Mouse (Mus musculus) midbrain, embryonic 16.5 days (tissue): Measurements from ENCODE around the gene Phf23. TPM values are rescaled to one million over a fixed set of nuclear protein-coding genes. Genes with fewer than 3 reads are reported as not detected.
"Not testable (repeated sequence)": the region's sequence is repeated elsewhere in the genome, so short reads cannot be mapped to it uniquely, and the experiment has no call there.

Experiments used
- ATAC-seq: fragments of 200-750 bp; cut with Nextera tagmentation; 2 replicates; pipeline ENCODE4 v1.8.0; 2017; ENCODE audit warnings: moderate TSS enrichment
- H3K27ac ChIP-seq: fragments of 300-500 bp; sonication (generic); 2 replicates; pipeline ENCODE4 v1.5.1; 2014; ENCODE audit warnings: mild to moderate bottlenecking, low read length, mixed read lengths
- H3K27me3 ChIP-seq: fragments of 300-500 bp; sonication (generic); 2 replicates; pipeline ENCODE4 v1.6.1; 2014; ENCODE audit warnings: low read depth, low read length, mixed read lengths; ENCODE audit not compliant: control insufficient read depth, insufficient read depth
- H3K36me3 ChIP-seq: fragments of 300-500 bp; sonication (generic); 2 replicates; pipeline ENCODE4 v1.6.1; 2014; ENCODE audit warnings: mild to moderate bottlenecking, low read length, moderate library complexity, mixed read lengths; ENCODE audit not compliant: control insufficient read depth, insufficient read depth
- H3K4me1 ChIP-seq: fragments of 300-500 bp; sonication (generic); 2 replicates; pipeline ENCODE4 v1.6.1; 2014; ENCODE audit warnings: mild to moderate bottlenecking, low read length, mixed read lengths; ENCODE audit not compliant: control insufficient read depth, insufficient read depth
- H3K4me2 ChIP-seq: fragments of 300-500 bp; sonication (generic); 2 replicates; pipeline ENCODE4 v1.6.1; 2014; ENCODE audit warnings: mild to moderate bottlenecking, low read length, mixed read lengths
- H3K4me3 ChIP-seq: fragments of 300-500 bp; sonication (generic); 2 replicates; pipeline ENCODE4 v1.5.1; 2014; ENCODE audit warnings: low read depth, mild to moderate bottlenecking, low read length, moderate library complexity, mixed read lengths
- H3K9ac ChIP-seq: fragments of 300-500 bp; sonication (generic); 2 replicates; pipeline ENCODE4 v1.6.1; 2014; ENCODE audit warnings: low read depth, low read length, mixed read lengths
- H3K9me3 ChIP-seq: fragments of 300-500 bp; sonication (generic); replicated peaks from 2 replicates; pipeline ENCODE4 v1.6.1; 2014; ENCODE audit warnings: mild to moderate bottlenecking, low read length, mixed read lengths; ENCODE audit not compliant: control insufficient read depth, poor library complexity, severe bottlenecking
- WGBS: fragments of 180-500 bp; shearing (Covaris S2); extraction: QIAGEN DNeasy Blood & Tissue Kit; methylation state at CpG from one replicate; pipeline ENCODE4 v1.1.7; 2014; 5-methylcytosine and 5-hydroxymethylcytosine counted together
- polyA plus RNA-seq: library from polyadenylated mRNA; unstranded; fragments of >200 nt; fragmentation: Nextera tagmentation; extraction: Ambion mirVana; gene quantifications from 2 replicates; pipeline ENCODE4 v1.2.1, GENCODE M21; 2015

Gene Phf23
- polyA plus RNA-seq, 1 experiment from 2014 or later = 51.2 TPM

DNA sequence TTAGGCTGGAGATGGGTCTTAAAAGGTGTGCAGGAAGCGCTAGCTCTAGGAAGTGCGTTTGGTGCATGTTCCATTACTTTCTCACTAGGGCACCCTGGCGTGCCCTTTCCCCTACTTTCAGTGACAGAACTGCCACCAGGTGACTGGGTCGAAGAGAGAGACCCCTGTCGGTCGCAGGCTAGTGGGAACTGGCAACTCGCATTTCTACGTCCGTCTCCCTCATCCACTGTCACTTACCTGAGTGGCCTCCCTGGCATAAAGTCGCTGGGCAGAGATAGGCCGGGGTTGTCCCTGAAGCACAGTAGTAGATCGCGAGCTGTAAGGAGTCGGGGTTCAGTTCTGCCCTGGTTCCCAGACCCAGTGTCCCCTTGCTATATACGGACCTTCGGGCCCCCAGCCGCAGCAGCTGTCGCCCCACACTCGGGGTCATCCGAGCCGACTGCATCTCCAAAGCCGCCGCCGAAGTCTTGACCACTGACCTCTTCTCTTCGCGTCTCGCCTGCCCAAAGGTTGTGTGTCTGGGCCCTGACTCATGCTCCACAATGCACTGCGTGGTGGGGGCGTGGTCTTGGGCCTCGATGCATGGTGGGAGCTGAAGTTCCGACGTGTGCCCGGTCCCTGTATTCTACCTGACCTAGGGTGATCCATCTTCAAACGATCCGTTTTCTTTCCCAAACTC is 19.4 kb downstream of the Phf23 start, which contains the start of gene Acadvl:
Acadvl (minus strand) TSS at position 532 of the 679 bp plus-strand sequence.
- peaks cover 31% of the 10 kb centered on the region for H3K4me1 ChIP-seq
- H3K27me3 ChIP-seq = no peaks in the 10 kb centered on the region

DNA sequence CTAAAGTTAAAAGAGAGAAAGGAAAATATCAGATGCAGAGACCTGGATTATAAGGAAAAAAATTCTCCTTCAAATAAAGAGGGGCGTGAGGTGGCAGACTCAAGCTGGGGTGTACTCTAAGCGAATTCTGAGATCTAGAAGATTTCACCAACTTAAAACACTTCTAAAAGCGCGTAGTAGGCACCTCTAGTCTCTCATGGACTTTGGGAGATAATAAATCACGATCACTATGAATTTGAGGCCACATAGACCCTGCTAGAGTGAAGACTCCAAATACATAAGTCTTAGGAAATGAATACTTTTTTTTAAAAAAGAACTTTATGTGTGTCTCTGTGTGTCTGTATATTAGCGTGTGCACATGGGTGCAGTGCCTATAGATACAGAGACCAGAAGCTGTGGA is 20.1 kb downstream of the Phf23 start:
- no peak overlapping the region for H3K27ac ChIP-seq
- peak overlapping the region; percentile 78 for H3K4me2 ChIP-seq
- WGBS = 70% methylated on average over 6 of the region's 6 CpGs
- peaks cover 37% of the 10 kb centered on the region for H3K4me1 ChIP-seq
- H3K9me3 ChIP-seq = no peaks in the 10 kb centered on the region
- no peak overlapping the region for H3K9ac ChIP-seq
- H3K4me3 ChIP-seq = no peak overlapping the region; the same call in 1 of the 2 replicates
- no peaks in the 10 kb centered on the region for H3K27me3 ChIP-seq
- peaks cover 16% of the 10 kb centered on the region for H3K36me3 ChIP-seq
- ATAC-seq = no peak

More for the DNA sequence above, 19.4 kb downstream of the Phf23 start, which contains the start of gene Acadvl:
- peak within 1 kb of the TSS; percentile 81 for H3K27ac ChIP-seq
- peaks cover 22% of the 10 kb centered on the region for H3K36me3 ChIP-seq
- peak within 1 kb of the TSS; percentile 54 for H3K4me3 ChIP-seq
- peak within 1 kb of the TSS; percentile 78 for H3K4me2 ChIP-seq
- under 1% methylated on average over 35 of the region's 35 CpGs for WGBS
- peak; percentile 83 for ATAC-seq
- peak within 1 kb of the TSS; percentile 79 for H3K9ac ChIP-seq
- H3K9me3 ChIP-seq = no peaks in the 10 kb centered on the region

DNA sequence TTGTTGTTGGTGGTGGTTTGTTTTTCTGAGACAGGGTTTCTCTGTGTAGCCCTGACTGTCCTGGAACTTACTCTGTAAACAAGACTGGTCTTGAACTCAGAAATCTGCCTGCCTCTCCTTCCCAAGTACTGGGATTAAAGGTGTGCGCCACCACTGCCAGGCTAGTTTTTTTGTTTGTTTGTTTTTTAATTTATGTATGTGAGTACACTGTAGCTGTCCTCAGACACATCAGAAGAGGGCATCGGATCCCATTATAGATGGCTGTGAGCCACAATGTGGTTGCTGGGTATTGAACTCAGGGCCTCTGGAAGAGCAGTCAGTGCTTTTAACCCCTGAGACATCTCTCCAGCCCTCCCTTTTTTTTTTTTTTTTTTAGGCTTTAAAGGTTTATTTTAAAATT is 20.6 kb downstream of the Phf23 start:
- H3K9ac ChIP-seq, H3K9me3 ChIP-seq, H3K4me3 ChIP-seq, H3K4me2 ChIP-seq, ATAC-seq, H3K27me3 ChIP-seq, H3K27ac ChIP-seq: not testable (repeated sequence)
- peaks cover 12% of the 10 kb centered on the region for H3K36me3 ChIP-seq
- 76% methylated on average over 2 of the region's 2 CpGs for WGBS
- peaks cover 37% of the 10 kb centered on the region for H3K4me1 ChIP-seq

DNA sequence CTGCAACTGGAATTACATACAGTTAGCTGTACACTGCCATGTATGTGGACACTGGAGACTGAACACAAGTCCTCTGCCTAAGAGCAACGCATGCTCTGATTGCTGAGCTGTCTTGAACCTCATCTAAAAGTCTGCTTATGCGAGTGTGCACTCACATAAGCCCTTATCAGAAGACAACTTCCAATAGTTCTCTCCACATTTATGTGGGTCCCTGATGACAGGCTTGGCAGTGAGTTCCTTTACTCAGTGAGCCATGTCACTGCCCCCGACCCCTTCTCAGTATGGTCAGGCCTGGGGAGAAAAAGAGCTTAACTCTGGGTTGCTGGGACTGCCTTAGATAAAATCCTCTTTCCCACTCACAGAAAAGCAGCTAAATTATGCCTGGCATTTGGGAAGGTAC is 21.1 kb downstream of the Phf23 start, which contains the start of gene Dlg4:
Dlg4 (plus strand) TSS at position 274 of the 400 bp plus-strand sequence.
- H3K9me3 ChIP-seq = no peaks in the 10 kb centered on the region
- peak within 1 kb of the TSS; percentile 94 for H3K27ac ChIP-seq
- ATAC-seq = no peak
- H3K4me2 ChIP-seq = peak within 1 kb of the TSS; percentile 54
- peak within 1 kb of the TSS; percentile 66 for H3K4me3 ChIP-seq
- H3K27me3 ChIP-seq = no peaks in the 10 kb centered on the region
- WGBS = 50% methylated on average over 3 of the region's 3 CpGs
- H3K9ac ChIP-seq = peak within 1 kb of the TSS; percentile 82
- H3K36me3 ChIP-seq = peaks cover 8% of the 10 kb centered on the region
- peaks cover 37% of the 10 kb centered on the region for H3K4me1 ChIP-seq

DNA sequence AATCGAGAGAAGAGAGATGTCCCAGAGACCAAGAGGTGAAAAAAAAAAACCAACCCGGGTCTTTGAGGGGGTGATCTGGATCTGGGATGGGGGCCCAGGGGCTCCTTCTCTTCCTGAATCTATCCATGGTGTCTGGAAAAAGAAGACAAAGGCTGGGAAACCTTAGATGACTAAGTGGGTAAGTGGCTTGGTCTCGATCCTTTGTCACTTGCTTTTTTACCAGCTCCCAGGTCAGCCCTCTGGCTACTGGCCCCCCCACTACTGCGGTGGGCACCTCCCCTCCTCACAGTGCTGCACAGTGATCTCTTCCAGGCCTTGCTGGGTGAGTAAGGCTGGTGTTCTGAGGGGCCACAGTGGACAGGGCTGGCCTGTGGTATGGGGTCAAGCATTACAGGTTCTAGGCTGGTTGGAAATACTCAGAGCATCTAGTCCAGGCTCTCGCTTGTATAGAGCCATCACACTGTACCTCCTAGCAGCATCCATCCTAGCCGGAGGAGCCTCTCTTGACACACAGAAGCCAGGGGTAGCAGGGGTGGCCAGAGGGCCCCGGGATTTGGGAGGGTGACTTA is 21.7 kb downstream of the Phf23 start:
- WGBS = 22% methylated on average over 7 of the region's 7 CpGs
- Histone ChIP-seq H3K4me2 (peak overlapping the region; percentile 54), H3K36me3 (peaks cover 1% of the 10 kb centered on the region), H3K9ac (peak overlapping the region; percentile 82), H3K27ac (peak overlapping the region; percentile 94), H3K4me3 (peak overlapping the region; percentile 66), H3K9me3 (no peaks in the 10 kb centered on the region), H3K27me3 (no peaks in the 10 kb centered on the region), H3K4me1 (peaks cover 40% of the 10 kb centered on the region)
- ATAC-seq = no peak

DNA sequence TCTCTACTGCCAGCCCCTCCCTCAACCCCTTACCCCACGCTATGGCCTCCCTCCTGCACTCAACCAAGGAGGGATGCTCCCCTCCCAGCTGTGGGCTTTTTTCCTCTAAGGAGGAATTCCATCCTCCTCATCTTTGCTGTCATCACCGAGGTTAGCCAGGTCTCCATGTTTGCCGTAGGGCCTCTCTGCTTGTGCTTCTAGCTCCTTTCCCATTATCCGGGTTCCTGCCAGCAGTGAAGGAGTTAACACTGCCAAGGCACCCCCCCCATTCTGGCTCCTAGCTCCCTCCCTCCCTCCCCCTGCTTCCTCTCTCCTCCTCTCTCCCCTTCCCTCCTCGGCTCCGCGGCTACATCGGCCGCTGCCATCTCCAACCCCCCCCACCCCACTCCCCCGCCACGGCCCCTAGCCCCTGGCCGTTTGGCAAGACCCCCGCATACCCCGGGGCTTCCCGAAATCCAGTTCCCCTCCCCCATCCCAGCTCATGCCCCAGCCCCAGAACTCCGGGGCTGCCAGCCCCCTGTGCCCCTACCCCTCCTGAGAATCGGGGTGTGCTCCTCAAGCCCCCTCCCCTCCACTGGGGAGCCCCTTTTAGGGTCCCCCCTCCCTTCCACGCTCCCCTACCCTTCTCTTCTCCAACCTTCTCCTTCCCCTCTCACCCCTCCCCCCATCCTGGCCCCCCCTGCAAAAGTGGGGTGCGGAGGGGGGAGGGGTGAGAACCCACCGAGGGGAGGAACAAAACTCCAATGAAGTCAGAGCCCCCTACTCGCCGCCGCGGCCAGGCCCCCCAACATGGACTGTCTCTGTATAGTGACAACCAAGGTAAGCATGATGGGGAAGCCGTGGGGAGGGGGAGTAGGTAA is 22.8 kb downstream of the Phf23 start:
- H3K9ac ChIP-seq = peak overlapping the region; percentile 82
- H3K27ac ChIP-seq = peak overlapping the region; percentile 94
- WGBS = 0% methylated on average over 22 of the region's 25 CpGs
- no peaks in the 10 kb centered on the region for H3K9me3 ChIP-seq
- H3K4me3 ChIP-seq = peak overlapping the region; percentile 66
- H3K4me1 ChIP-seq = peaks cover 51% of the 10 kb centered on the region
- no peak for ATAC-seq
- no peaks in the 10 kb centered on the region; the same call in 1 of the 2 replicates for H3K36me3 ChIP-seq
- no peaks in the 10 kb centered on the region for H3K27me3 ChIP-seq
- H3K4me2 ChIP-seq = peak overlapping the region; percentile 54

DNA sequence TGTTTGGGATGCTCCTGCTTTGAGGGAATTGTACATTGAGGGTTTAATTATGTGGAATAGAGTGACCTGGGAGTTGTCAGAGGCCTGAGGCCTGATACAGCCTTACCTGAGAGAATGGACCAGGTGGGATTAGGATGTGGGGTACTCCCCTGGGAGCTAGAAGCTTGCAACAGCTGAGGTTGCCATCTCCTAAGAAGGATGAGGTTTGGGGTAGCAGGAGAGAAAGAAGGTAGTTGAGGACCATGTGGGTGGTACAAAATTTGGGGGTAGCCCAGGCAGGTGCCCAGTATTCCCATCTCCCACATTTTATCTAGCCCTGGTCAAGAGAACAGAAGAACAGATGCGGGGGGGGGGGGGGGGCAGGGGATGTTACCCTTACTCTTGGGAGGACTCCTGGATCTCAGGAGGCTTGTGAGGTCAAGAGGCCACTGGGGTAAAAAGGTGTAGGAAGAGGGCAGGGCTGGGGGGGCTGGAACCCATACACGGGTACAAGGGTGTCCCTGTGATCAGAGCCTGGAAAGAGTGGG is 24.0 kb downstream of the Phf23 start:
- 32% methylated on average over 2 of the region's 2 CpGs for WGBS
- H3K27me3 ChIP-seq = no peaks in the 10 kb centered on the region
- peak overlapping the region; percentile 82 for H3K9ac ChIP-seq
- peaks cover 58% of the 10 kb centered on the region for H3K4me1 ChIP-seq
- no peaks in the 10 kb centered on the region for H3K36me3 ChIP-seq
- ATAC-seq = no peak
- peak overlapping the region; percentile 94 for H3K27ac ChIP-seq
- peak overlapping the region; percentile 66 for H3K4me3 ChIP-seq
- H3K4me2 ChIP-seq = peak overlapping the region; percentile 54
- H3K9me3 ChIP-seq = no peaks in the 10 kb centered on the region

DNA sequence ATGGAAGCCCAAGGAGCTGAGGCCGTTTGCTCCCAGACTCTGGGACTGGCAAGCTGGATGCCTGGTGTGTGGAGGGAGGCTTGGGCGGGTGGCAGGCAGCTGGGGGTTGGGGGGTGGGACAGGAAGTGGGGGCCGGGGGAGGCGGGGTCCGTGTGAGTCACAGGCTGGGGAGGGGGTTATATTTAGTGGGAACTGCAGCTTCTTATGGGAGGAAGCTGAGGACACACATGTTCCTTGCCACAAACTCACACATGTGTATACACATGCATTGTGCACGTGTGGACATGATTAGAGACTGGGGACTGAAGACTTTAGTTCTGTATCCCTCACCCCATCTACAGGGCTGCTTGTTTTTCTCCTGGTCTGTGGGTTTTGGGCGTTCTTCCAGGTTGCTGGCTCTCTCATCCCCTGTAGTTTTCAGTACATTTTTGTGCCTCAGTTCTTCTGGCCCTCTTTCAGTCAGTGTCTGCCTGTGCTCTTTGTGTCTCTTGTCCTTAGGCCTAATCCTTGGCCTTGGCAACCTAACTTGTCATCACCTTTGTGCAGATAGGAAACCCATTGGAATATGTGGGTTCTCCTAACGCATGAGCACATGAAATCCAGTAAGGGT is 24.6 kb downstream of the Phf23 start:
- H3K4me1 ChIP-seq = peaks cover 60% of the 10 kb centered on the region
- H3K9ac ChIP-seq = peak overlapping the region; percentile 82
- peak overlapping the region; percentile 66 for H3K4me3 ChIP-seq
- H3K4me2 ChIP-seq = peak overlapping the region; percentile 54
- peak overlapping the region; percentile 94 for H3K27ac ChIP-seq
- no peaks in the 10 kb centered on the region for H3K9me3 ChIP-seq
- ATAC-seq = no peak
- H3K27me3 ChIP-seq = no peaks in the 10 kb centered on the region
- 9% methylated on average over 7 of the region's 8 CpGs for WGBS
- no peaks in the 10 kb centered on the region for H3K36me3 ChIP-seq
